Mouse (Mus musculus) monocyte, adult 2 months (primary cell): ENCODE results near the gene Txn2.

ENCODE experiments used
- DNase-seq, 2 experiments: peaks; one replicate each; pipeline ENCODE4 v3.0.0; 2022; ENCODE audit warnings: low spot score in 2 of 2, low read depth in 1 of 2

The Txn2 gene

GRCm38 (mm10) chr15:77928673-77929331, at the start of gene Txn2:
Gene Txn2 (minus strand): TSS chr15:77929006.
- peak; percentile 94 to 97 for DNase-seq

- DNase-seq: no peak
These were observed 48.9 kb upstream of the Txn2 start for GRCm38 (mm10) chr15:77977663-77978062.

- no peak for DNase-seq
These were observed 45.5 kb upstream of the Txn2 start for GRCm38 (mm10) chr15:77974165-77974841.

- DNase-seq: peak; percentile 88 to 96
These were observed 41.9 kb upstream of the Txn2 start, which contains the start of gene Eif3d for GRCm38 (mm10) chr15:77970470-77971292. Gene Eif3d (minus strand): TSS chr15:77970813.

- no peak for DNase-seq
These were observed 41.2 kb upstream of the Txn2 start for GRCm38 (mm10) chr15:77969940-77970469.

- no peak for DNase-seq
These were observed 36.3 kb upstream of the Txn2 start for GRCm38 (mm10) chr15:77965117-77965528.

GRCm38 (mm10) chr15:77962447-77962846, 33.6 kb upstream of the Txn2 start:
- DNase-seq: no peak

- no peak for DNase-seq
These were observed 31.9 kb upstream of the Txn2 start for GRCm38 (mm10) chr15:77960693-77961092.

GRCm38 (mm10) chr15:77958071-77958470, 29.3 kb upstream of the Txn2 start:
- no peak for DNase-seq

- DNase-seq: no peak
These were observed 28.8 kb upstream of the Txn2 start for GRCm38 (mm10) chr15:77957625-77958024.

GRCm38 (mm10) chr15:77956404-77956901, 27.6 kb upstream of the Txn2 start, which contains the start of gene Foxred2:
Gene Foxred2 (minus strand): TSS chr15:77956722.
- DNase-seq: peak; percentile 63 to 84

GRCm38 (mm10) chr15:77955440-77956403, 26.9 kb upstream of the Txn2 start:
- no peak for DNase-seq

GRCm38 (mm10) chr15:77954362-77954761, 25.6 kb upstream of the Txn2 start:
- DNase-seq: no peak

GRCm38 (mm10) chr15:77952921-77953320, 24.1 kb upstream of the Txn2 start:
- no peak for DNase-seq

- DNase-seq: no peak
These were observed 20.3 kb upstream of the Txn2 start for GRCm38 (mm10) chr15:77949061-77949460.

GRCm38 (mm10) chr15:77945711-77946110, 16.9 kb upstream of the Txn2 start:
- peak; percentile 81 to 84 for DNase-seq

- DNase-seq: no peak
These were observed 12.8 kb upstream of the Txn2 start for GRCm38 (mm10) chr15:77941563-77941962.

- no peak for DNase-seq
These were observed 9.7 kb upstream of the Txn2 start for GRCm38 (mm10) chr15:77938516-77938915.

- DNase-seq: no peak
These were observed 7.0 kb upstream of the Txn2 start for GRCm38 (mm10) chr15:77935673-77936375.
